Mouse (Mus musculus): Measurements from ENCODE around the gene Rpa3.

GRCm38 (mm10) chr6:8275098-8275497 lies 16.1 kb upstream of the Rpa3 start:
- TF ChIP-seq POLR2A (IDR thresholded peaks at IDR 0.05; ENCODE audit: low read depth, low read length) (no peak), CTCF (conservative IDR thresholded peaks at IDR 0.05 in 1 of 2, IDR thresholded peaks at IDR 0.05 in 1 of 2; ENCODE audit: low read depth in 2 of 2, low read length in 2 of 2) (peak; percentile 13 to 83; a peak in 2 of 4 replicates), ETS1 (conservative IDR thresholded peaks at IDR 0.05; ENCODE audit: low read depth, low read length) (no peak), TCF12 (IDR thresholded peaks at IDR 0.05; ENCODE audit: low read depth, low read length) (peak; percentile 14; the same call in 1 of the 2 replicates), E2F4 (IDR thresholded peaks at IDR 0.05; ENCODE audit: insufficient replicate concordance, low read depth, low read length) (no peak), JUN (IDR thresholded peaks at IDR 0.05; ENCODE audit: insufficient read depth, low read depth, low read length) (no peak), CHD2 (IDR thresholded peaks at IDR 0.05; ENCODE audit: low read length) (no peak), NRF1 (IDR thresholded peaks at IDR 0.05; ENCODE audit: low read depth, low read length) (no peak), POLR2AphosphoS2 (IDR thresholded peaks at IDR 0.05; ENCODE audit: low read depth, low read length) (no peak), TBP (conservative IDR thresholded peaks at IDR 0.05; ENCODE audit: low read depth, low read length) (no peak), ZC3H11A (IDR thresholded peaks at IDR 0.05; ENCODE audit: low read depth, low read length) (peak; percentile 76)
